Mouse (Mus musculus): Measurements from ENCODE around the gene Ccdc185. TPM values are rescaled to one million over a fixed set of nuclear protein-coding genes. Genes with fewer than 3 reads are reported as not detected.

Ccdc185 gene
- total RNA-seq, 2 experiments from 2014 or later, result not detected

DNA sequence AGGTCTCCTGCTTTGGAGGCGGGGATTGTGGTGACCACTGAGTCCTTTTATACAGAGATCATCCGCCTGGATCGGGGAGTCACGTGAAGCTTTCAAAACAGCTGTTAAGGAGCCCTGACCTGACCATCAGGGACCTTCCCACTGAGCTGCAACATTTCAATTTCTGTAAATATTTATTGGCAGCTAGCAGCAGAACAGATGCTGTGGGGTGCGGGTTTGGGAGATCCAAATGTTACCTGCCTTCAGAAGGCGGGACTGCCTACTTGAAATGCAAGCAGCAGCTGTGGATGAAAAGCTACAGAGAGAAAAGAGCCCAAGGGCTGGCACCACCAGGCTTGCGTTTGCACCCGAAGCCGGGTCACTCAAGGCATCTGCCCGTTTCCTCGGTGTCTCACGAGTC, 21.4 kb downstream of the Ccdc185 start:
- no peak overlapping the region for H3K4me3 ChIP-seq
- intact Hi-C loops (cut with DNase I), result no loop called here
- DNase-seq, result no peak
- H3K27ac ChIP-seq, result no peak overlapping the region
- no peak for TF ChIP-seq CTCF (IDR thresholded peaks at IDR 0.05)

DNA sequence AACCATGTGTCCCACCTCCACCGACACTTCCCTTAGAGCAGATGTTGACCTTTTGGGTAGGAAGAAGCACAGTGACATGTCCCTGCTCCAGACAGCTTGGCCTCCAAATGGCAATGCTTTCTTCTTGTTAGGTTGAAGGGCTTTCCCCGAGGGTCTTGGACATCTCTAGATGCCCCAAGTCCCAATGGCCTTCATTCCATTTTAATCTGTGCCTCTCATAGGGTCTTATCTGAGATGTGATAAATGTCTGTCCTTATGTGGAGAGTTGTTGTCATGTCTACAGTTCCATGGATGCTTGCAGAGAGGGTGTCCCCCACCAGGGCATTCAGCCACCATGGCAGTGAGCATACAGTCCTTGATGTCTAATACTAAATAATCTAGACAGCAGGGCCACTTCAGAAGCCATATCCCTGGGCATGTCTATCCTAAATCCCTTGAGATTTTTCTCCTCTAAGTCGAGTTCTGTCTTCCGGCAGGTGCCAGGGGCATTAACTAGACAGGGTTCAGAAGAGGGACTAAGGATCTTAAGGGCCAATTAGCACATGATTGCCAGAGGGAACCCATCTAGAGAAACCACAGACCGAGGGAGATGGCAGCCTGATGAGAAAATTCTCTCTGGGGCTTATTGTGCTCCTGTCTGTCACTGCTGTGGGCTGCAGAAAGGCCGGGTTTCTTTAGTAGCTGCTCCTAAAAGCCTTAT, 34.6 kb downstream of the Ccdc185 start:
- H3K27ac ChIP-seq, result no peak overlapping the region
- no peak overlapping the region for H3K4me3 ChIP-seq
- no peak for TF ChIP-seq CTCF (IDR thresholded peaks at IDR 0.05)
- no peak for DNase-seq
- intact Hi-C loops (cut with DNase I), result no loop called here

- DNase-seq, result no peak
- Histone ChIP-seq H3K4me3 (no peak overlapping the region), H3K27ac (no peak overlapping the region)
- TF ChIP-seq CTCF (IDR thresholded peaks at IDR 0.05), result no peak
- intact Hi-C loops (cut with DNase I), result no loop called here
These were observed 37.5 kb downstream of the Ccdc185 start for GRCm38 (mm10) chr1:182711360-182711933.

GRCm38 (mm10) chr1:182707459-182707858, 41.5 kb downstream of the Ccdc185 start:
- TF ChIP-seq CTCF (IDR thresholded peaks at IDR 0.05), result no peak
- DNase-seq, result no peak
- intact Hi-C loops (cut with DNase I), result no loop called here

GRCm38 (mm10) chr1:182704882-182705281, 44.1 kb downstream of the Ccdc185 start:
- no peak for DNase-seq
- H3K27ac ChIP-seq, result no peak overlapping the region

More at GRCm38 (mm10) chr1:182707459-182707858, 41.5 kb downstream of the Ccdc185 start:
- H3K4me3 ChIP-seq, result no peak overlapping the region
- H3K27ac ChIP-seq, result no peak overlapping the region

DNA sequence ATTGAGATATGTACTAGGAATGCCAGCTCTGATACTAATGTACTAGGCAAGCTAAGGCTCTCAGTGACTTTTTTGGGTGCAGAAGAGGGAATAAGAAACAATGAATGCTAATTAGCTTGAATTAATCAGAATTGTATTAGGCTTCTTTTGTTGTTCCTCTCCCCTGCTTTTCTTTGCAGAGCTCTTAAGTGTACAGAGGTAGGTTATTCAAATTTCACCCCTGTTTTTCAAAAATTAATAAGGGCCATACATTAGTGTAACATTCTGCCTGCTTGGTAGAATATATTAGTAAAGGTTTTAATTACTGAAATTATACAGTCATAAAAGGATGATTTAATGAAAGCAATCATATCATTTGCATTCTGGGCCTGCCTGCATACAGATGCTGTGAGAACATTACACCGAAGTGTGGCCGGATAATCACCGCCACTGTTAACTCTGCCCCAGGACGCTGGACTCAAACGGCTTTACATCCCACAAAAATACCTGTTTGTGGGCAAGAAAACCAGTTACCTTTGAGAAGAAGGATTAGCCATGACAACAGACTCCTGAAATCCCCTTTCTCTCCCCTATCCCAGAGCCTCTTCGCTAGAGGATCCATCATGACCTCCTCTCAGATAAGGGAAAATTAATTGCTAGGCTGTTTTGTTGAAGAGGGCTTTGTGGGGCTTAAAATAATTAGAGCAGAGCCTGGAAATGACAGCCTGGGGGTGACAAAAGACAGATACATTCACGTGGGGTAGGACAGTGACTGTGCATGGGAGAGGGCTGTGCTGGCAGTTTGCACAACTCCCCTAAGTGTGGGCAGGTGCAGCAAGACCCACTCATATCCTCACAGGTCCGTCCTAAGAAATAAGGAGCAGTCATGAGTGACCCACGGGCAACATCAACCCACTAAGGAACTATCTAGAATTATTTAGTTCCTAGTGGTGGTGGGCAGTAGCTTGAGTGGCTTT, 49.3 kb downstream of the Ccdc185 start:
- no peak for DNase-seq
- intact Hi-C loops (cut with DNase I), result no loop called here
- H3K27ac ChIP-seq, result no peak overlapping the region
- TF ChIP-seq CTCF (IDR thresholded peaks at IDR 0.05), result no peak
- H3K4me3 ChIP-seq, result no peak overlapping the region

More at GRCm38 (mm10) chr1:182704882-182705281, 44.1 kb downstream of the Ccdc185 start:
- no peak for TF ChIP-seq CTCF (IDR thresholded peaks at IDR 0.05)
- intact Hi-C loops (cut with DNase I), result no loop called here
- H3K4me3 ChIP-seq, result no peak overlapping the region

Other genes with a start within 250 kb of the Ccdc185 start
- gene Capn2, start 231.6 kb downstream of the Ccdc185 start, total RNA-seq (2021), result 10 to 100 TPM; 46.7 to 55.3 TPM
- gene Capn8, start 184.2 kb downstream of the Ccdc185 start, total RNA-seq (2021), result not detected
- gene Susd4, start 14.7 kb upstream of the Ccdc185 start, total RNA-seq (2021), result under 1 TPM; 0.22 to 0.43 TPM
- gene Tlr5, start 205.6 kb upstream of the Ccdc185 start, total RNA-seq (2021), result 1 to 10 TPM; 1.1 to 3.8 TPM